ENCODE assay signal across 8 mouse cellular contexts in genomic region chr4:128811382-128812056, GRCm38 (mm10). TPM values are rescaled to one million over a fixed set of nuclear protein-coding genes. Genes with fewer than 3 reads are reported as not detected.
DNase-seq lines count a peak whose midpoint lies in the region; ATAC-seq and TF ChIP-seq lines count a peak whose summit lies in the region.

No protein-coding gene starts in this region.

- H3K36me3 ChIP-seq in E14TG2a.4 (ENCODE audit: insufficient read depth, low read length) (no peaks in the 10 kb centered on the region), myocyte (ENCODE audit: control insufficient read depth, insufficient read depth) (no peaks in the 10 kb centered on the region)
- no peaks in the 10 kb centered on the region for H3K36me3 ChIP-seq in heart, embryonic 14.5 days (ENCODE audit: control insufficient read depth, insufficient read depth, low read length)
- H3K36me3 ChIP-seq in liver, embryonic 11.5 days (ENCODE audit: control insufficient read depth, insufficient read depth, low read length), result no peaks in the 10 kb centered on the region
- H3K36me3 ChIP-seq in stomach, embryonic 14.5 days (ENCODE audit: control insufficient read depth, insufficient read depth, low read length), result no peaks in the 10 kb centered on the region

- ATAC-seq in heart, embryonic 14.5 days (ENCODE audit: insufficient number of reproducible peaks, insufficient read depth, low FRiP score, low read depth), result peak; percentile 84
- peak; percentile 84 for ATAC-seq in liver, embryonic 11.5 days (replicated peaks; ENCODE audit: low FRiP score)
- peak; percentile 88 for ATAC-seq in stomach, embryonic 14.5 days (ENCODE audit: insufficient number of reproducible peaks, insufficient read depth, low FRiP score, low read depth)

- H3ac ChIP-seq in myocyte (ENCODE audit: control insufficient read depth, insufficient read length), result no peak overlapping the region

- H3K4me3 ChIP-seq in E14TG2a.4 (replicated peaks; ENCODE audit: low read length) (peak overlapping the region; percentile 80), myocyte (peak overlapping the region; percentile 37)
- H3K4me3 ChIP-seq in heart, embryonic 14.5 days (ENCODE audit: control insufficient read depth in 1 of 2, insufficient read depth in 1 of 2, low read depth in 1 of 2, low read length in 2 of 2), result peak overlapping the region; percentile 57 to 63
- peak overlapping the region; percentile 53 for H3K4me3 ChIP-seq in liver, embryonic 11.5 days (ENCODE audit: low read depth, low read length)
- peak overlapping the region; percentile 54 for H3K4me3 ChIP-seq in stomach, embryonic 14.5 days (ENCODE audit: low read depth, low read length)

- peak; percentile 35 for TF ChIP-seq POLR2A in myocyte (IDR thresholded peaks at IDR 0.05; ENCODE audit: insufficient read length, low read depth)

- H3K27me3 ChIP-seq in E14TG2a.4 (ENCODE audit: insufficient read depth, low read length) (peaks cover 32% of the 10 kb centered on the region), myocyte (ENCODE audit: control insufficient read depth, insufficient read depth, insufficient read length) (no peaks in the 10 kb centered on the region)
- H3K27me3 ChIP-seq in heart, embryonic 14.5 days (ENCODE audit: control insufficient read depth, insufficient read depth, low read length), result no peaks in the 10 kb centered on the region
- H3K27me3 ChIP-seq in liver, embryonic 11.5 days (replicated peaks; ENCODE audit: control insufficient read depth, insufficient read depth, low read length), result no peaks in the 10 kb centered on the region
- H3K27me3 ChIP-seq in stomach, embryonic 14.5 days (ENCODE audit: control insufficient read depth, insufficient read depth, low read length), result no peaks in the 10 kb centered on the region

- no peaks in the 10 kb centered on the region for H3K9me3 ChIP-seq in E14TG2a.4 (ENCODE audit: low read length)
- no peaks in the 10 kb centered on the region for H3K9me3 ChIP-seq in heart, embryonic 14.5 days (ENCODE audit: control insufficient read depth, low read length)
- H3K9me3 ChIP-seq in liver, embryonic 11.5 days (ENCODE audit: control insufficient read depth, low read length), result no peaks in the 10 kb centered on the region
- H3K9me3 ChIP-seq in stomach, embryonic 14.5 days (ENCODE audit: control insufficient read depth, low read depth, low read length), result no peaks in the 10 kb centered on the region

- DNase-seq in c-Kit-negative CD71-positive TER-119-positive erythroid progenitor cells, embryonic 14.5 days (ENCODE audit: low read depth, low spot score), result peak; percentile 71
- peak; percentile 93 for DNase-seq in fibroblast of lung, adult 2 months (ENCODE audit: low read depth)
- peak; percentile 86 for DNase-seq in kidney, postnatal 10 days
- peak; percentile 75 for DNase-seq in liver, embryonic 11.5 days (ENCODE audit: low spot score)

- peak overlapping the region; percentile 72 for H3K4me2 ChIP-seq in heart, embryonic 14.5 days (ENCODE audit: low read length)
- H3K4me2 ChIP-seq in liver, embryonic 11.5 days, result peak overlapping the region; percentile 75
- H3K4me2 ChIP-seq in myocyte (ENCODE audit: low read depth), result peak overlapping the region; percentile 89
- peak overlapping the region; percentile 46 for H3K4me2 ChIP-seq in stomach, embryonic 14.5 days (replicated peaks; ENCODE audit: low read depth, low read length)

- no peaks in the 10 kb centered on the region for H3K79me2 ChIP-seq in myocyte (ENCODE audit: control insufficient read depth, insufficient read depth)

- 14% methylated on average over 16 of the region's 16 CpGs for WGBS in heart, embryonic 14.5 days
- WGBS in liver, embryonic 11.5 days, result 15% methylated on average over 16 of the region's 16 CpGs
- 10% methylated on average over 16 of the region's 16 CpGs for WGBS in stomach, embryonic 14.5 days

- TF ChIP-seq CTCF in E14TG2a.4 (conservative IDR thresholded peaks at IDR 0.05; ENCODE audit: low read length), result no peak

- peaks cover 41% of the 10 kb centered on the region for H3K4me1 ChIP-seq in E14TG2a.4 (replicated peaks; ENCODE audit: low read depth, low read length)
- peaks cover 7 to 9% of the 10 kb centered on the region in 2 experiments; a peak in 3 of 4 replicates for H3K4me1 ChIP-seq in heart, embryonic 14.5 days (ENCODE audit: control insufficient read depth in 2 of 2, insufficient read depth in 2 of 2, low read length in 2 of 2)
- H3K4me1 ChIP-seq in liver, embryonic 11.5 days (replicated peaks; ENCODE audit: control insufficient read depth, insufficient read depth, low read length), result peaks cover 21% of the 10 kb centered on the region
- H3K4me1 ChIP-seq in stomach, embryonic 14.5 days (ENCODE audit: control insufficient read depth, insufficient read depth, low read length), result 0 out of 2 replicates have a peak, but pooled peaks cover 4% of the 10 kb centered on the region

- H3K9ac ChIP-seq in heart, embryonic 14.5 days (ENCODE audit: low read length), result peak overlapping the region; percentile 76
- H3K9ac ChIP-seq in liver, embryonic 11.5 days (ENCODE audit: low read depth, low read length), result peak overlapping the region; percentile 66
- H3K9ac ChIP-seq in stomach, embryonic 14.5 days (replicated peaks; ENCODE audit: low read depth, low read length), result peak overlapping the region; percentile 54

- peak overlapping the region; percentile 36 to 39 for H3K27ac ChIP-seq in heart, embryonic 14.5 days (replicated peaks in 1 of 2; ENCODE audit: control insufficient read depth in 1 of 2, insufficient read depth in 1 of 2, low read depth in 2 of 2, low read length in 2 of 2)
- H3K27ac ChIP-seq in liver, embryonic 11.5 days (ENCODE audit: low read depth, low read length), result peak overlapping the region; percentile 6; the same call in 1 of the 2 replicates
- H3K27ac ChIP-seq in stomach, embryonic 14.5 days (ENCODE audit: low read length), result peak overlapping the region; percentile 49; the same call in 1 of the 2 replicates

TF ChIP-seq in myocyte, 11 proteins besides CTCF, POLR2A, EP300 and RAD21:
- peak; percentile 30 for TF ChIP-seq POLR2AphosphoS2 (IDR thresholded peaks at IDR 0.05; ENCODE audit: insufficient read length, low read depth)
- TF ChIP-seq MYOG (IDR thresholded peaks at IDR 0.05; ENCODE audit: control insufficient read depth in 1 of 3, insufficient read depth in 1 of 3, insufficient read length in 2 of 3, low read depth in 2 of 3), result no peak
- TF ChIP-seq USF1 (IDR thresholded peaks at IDR 0.05; ENCODE audit: low read depth), result peak; percentile 100
- TF ChIP-seq REST (IDR thresholded peaks at IDR 0.05; ENCODE audit: insufficient read depth, insufficient read length), result no peak
- TF ChIP-seq SRF (IDR thresholded peaks at IDR 0.05; ENCODE audit: control insufficient read depth, insufficient read length, low read depth), result no peak
TF ChIP-seq in myocyte: peak in this region for 2.

RNA-seq across cellular contexts. Expression of gene Zfp362, which starts 5.7 kb away (rescaled TPM):
- 14.8 and 17.6 TPM in 2 replicates for polyA plus RNA-seq in heart, embryonic 14.5 days (2014; fragmentation: Nextera tagmentation; extraction: Ambion mirVana)
- polyA plus RNA-seq in liver, embryonic 11.5 days (2014; fragmentation: Nextera tagmentation; extraction: Ambion mirVana), result 23.1 and 25.3 TPM in 2 replicates
- polyA plus RNA-seq in myocyte (2012; fragmentation: generic; extraction: Trizol), result 12.0 TPM
- 31.2 and 32.3 TPM in 2 replicates for polyA plus RNA-seq in stomach, embryonic 14.5 days (2014; fragmentation: Nextera tagmentation; extraction: Ambion mirVana)

RNA-seq across cellular contexts. Expression of gene A3galt2, which starts 56.4 kb away (rescaled TPM):
- 0.12 and 0.13 TPM in 2 replicates for polyA plus RNA-seq in heart, embryonic 14.5 days (2014; fragmentation: Nextera tagmentation; extraction: Ambion mirVana)
- 0.14 TPM in 1 of 2 replicates, not detected in the other for polyA plus RNA-seq in liver, embryonic 11.5 days (2014; fragmentation: Nextera tagmentation; extraction: Ambion mirVana)
- 0.13 TPM for polyA plus RNA-seq in myocyte (2012; fragmentation: generic; extraction: Trizol)
- 0.20 and 0.27 TPM in 2 replicates for polyA plus RNA-seq in stomach, embryonic 14.5 days (2014; fragmentation: Nextera tagmentation; extraction: Ambion mirVana)

Comparison
In these comparisons a context has a peak if more than half of its experiments do, and no peak if none do; other contexts are left out.
1. Peak in every context shown above with its lines: DNase-seq, ATAC-seq, H3K4me3 ChIP-seq and H3K27ac ChIP-seq.